Mouse (Mus musculus) urinary bladder, postnatal 25 days (tissue): ENCODE data around the gene Pfdn6.
A peak's percentile ranks its signal among the peaks of the same experiment; 100 is the strongest.
"Not testable (repeated sequence)": the region's sequence is repeated elsewhere in the genome, so short reads cannot be mapped to it uniquely, and the experiment has no call there.

Experiments used
- DNase-seq: peaks from one replicate; pipeline ENCODE4 v3.0.0; 2022; ENCODE audit warnings: low spot score

Gene Pfdn6

DNA sequence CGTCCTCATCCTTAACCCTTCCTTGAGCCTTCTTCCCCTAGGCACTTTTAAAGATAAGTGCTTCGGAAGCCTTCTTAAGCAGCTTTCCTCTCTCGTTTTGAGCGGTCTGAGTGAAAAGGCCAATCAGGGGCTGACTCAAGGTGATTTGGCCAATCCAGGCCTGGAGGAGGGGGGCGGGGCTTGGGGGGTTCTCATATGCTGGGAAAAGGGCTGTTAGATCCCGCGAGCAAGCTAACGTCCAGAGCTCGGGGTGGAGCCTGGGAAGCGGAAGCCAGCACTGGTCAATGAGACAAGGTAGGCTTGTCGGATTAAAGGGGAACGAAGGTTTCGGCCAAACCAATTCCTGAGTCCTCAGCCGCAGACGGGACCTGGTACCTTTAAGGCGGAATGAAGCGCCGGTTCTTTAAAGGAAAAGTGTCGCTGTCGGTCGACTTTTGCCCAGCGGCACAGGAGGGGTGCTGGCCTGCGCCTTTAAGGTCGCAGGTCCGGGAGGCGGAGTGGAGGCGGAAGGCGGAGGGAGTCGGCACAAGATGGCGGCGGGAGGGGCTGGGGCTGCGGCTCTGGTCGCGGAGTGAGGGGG is 24.4 kb downstream of the Pfdn6 start, which contains the start of the genes Tapbp and Zbtb22:
Gene Tapbp (plus strand): TSS at position 229 of the 580 bp plus-strand sequence.
Gene Zbtb22 (plus strand): TSS at position 234 of the 580 bp plus-strand sequence.
- peak; percentile 87 for DNase-seq

DNA sequence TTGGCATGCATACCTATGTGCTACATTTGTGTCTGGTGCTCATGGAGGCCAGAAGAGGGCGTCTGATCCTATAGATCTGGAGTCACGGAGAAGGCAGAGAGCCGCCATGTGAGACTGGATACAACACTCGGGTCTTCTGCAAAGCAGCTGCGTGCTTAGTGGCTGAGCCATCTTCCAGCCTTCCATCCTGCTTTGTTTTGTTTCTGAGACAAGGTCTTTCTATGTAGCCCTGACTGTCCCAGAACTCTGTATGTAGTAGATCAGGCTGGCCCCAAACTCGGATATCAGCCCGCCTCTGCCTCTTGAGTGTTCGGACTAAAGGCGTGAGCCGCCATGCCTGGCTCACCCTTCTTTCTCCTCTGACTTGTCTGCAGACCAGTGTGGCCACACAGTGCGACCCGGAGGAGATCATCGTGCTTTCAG is 25.2 kb downstream of the Pfdn6 start:
- DNase-seq, result no peak

DNA sequence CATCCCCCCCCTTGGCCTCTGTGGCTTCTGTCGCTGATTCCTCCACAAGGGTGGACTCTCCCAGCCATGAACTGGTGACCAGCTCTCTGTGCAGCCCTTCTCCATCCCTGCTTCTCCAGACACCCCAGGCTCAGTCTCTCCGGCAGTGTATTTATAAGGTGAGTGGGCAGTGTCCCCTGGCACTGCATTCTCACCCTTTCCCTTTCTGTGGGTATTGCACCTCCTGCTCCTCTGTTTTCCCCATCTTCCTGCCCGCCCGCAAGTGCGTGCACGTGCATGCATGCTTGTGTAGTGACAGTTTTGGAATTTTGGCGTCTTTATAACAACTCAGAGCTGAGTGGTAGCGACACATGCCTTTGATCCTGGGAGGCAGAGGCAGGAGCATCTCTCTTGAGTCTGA is 26.2 kb downstream of the Pfdn6 start:
- DNase-seq, result no peak

GRCm38 (mm10) chr17:33913264-33913663 is 26.9 kb downstream of the Pfdn6 start:
- DNase-seq, result no peak

GRCm38 (mm10) chr17:33911813-33912414 is 28.2 kb downstream of the Pfdn6 start:
- no peak for DNase-seq

GRCm38 (mm10) chr17:33911052-33911812 is 28.9 kb downstream of the Pfdn6 start:
- DNase-seq, result no peak

DNA sequence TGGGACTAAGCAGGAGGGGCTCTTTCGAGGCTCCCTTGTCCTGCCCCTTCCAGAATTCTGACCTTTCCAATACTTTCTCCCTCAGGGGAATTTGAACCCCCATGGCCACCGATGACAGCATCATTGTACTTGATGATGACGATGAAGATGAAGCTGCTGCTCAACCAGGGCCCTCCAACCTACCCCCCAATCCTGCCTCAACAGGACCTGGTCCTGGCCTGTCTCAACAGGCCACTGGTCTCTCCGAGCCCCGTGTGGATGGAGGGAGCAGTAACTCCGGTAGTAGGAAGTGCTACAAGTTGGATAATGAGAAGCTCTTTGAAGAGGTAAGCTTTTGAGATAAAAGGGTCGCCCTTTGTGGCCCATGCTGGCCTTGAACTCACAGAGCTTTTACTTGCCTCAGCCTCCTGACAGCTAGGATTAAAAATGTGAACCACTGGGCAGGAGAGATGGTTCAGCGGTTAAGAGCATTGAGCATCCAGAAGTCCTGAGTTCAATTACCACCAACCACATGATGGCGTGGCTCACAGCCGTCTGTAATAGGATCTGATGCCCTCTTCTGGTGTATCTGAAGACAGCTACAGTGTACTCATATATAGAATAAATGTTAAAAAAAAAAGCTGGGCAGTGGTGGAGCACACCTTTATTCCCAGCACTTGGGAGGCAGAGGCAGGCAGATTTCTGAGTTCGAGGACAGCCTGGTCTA is 29.6 kb downstream of the Pfdn6 start:
- no peak for DNase-seq

- no peak for DNase-seq
These were observed 30.3 kb downstream of the Pfdn6 start for GRCm38 (mm10) chr17:33909869-33910250.

- DNase-seq, result peak; percentile 98
These were observed 30.9 kb downstream of the Pfdn6 start, which contains the start of gene Daxx for GRCm38 (mm10) chr17:33909077-33909868. Daxx (plus strand) TSS chr17:33909414.

GRCm38 (mm10) chr17:33908331-33909076 is 31.6 kb downstream of the Pfdn6 start:
- peak; percentile 45 for DNase-seq

DNA sequence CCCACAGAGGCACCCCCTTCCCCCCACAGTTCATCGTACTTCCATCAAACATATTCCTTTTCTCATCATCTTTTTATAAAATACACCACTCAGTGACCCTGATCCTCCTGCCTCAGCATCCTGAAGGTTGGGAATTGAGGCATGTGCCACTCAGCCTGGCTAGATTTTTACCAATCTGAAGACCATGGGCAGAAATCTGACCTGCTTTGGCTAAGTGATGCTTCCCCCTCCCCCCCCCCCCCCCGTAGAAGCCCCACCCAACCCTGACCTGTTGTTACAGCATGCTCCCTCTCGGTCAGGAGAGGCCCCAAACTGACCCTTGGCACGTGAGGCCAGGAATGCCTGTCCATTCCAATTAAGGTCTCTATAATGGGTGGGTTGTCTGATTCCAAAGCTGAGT is 35.3 kb downstream of the Pfdn6 start, which contains the start of gene Platr17:
Gene Platr17 (plus strand): TSS at position 301 of the 400 bp plus-strand sequence.
- not testable (repeated sequence) for DNase-seq

GRCm38 (mm10) chr17:33903911-33904651 is 36.1 kb downstream of the Pfdn6 start:
- DNase-seq, result not testable (repeated sequence)

DNA sequence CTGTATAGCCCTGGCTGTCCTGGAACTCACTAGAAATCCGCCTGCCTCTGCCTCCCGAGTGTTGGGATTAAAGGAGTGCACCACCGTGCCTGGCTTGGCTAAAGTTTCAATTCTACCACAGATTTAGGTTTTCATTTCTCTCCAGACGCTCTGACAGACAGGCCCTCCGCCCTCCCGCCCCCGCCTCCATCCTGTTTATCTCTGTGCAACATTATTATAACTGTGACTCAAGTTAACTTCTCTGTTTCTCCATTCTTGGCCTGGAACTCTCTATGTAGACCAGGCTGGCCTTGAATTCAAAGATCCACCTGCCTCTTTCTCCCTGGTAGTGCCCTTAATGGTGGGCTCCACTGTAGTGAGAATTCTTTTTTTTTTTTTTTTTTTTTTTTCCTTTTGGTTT is 37.7 kb downstream of the Pfdn6 start:
- no peak for DNase-seq

DNA sequence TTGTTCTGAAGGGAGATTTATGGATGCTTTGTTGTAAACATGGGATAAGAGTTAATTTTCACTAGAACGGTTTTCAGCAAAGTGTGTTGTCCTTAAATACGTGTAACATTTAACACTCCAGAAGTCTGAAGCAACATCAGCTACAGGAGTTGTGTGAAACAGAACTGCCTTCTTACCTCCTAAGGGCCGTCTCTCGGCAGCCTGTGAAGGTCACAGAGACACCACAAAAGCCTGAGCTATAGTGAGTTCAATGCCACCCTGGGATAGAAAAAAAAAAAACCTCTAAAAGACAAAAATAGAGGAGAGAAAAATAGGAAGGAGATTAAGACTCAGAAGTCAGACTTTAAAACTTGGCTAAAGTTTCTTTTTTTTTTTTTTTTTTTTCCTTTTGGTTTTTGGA is 38.1 kb downstream of the Pfdn6 start:
- no peak for DNase-seq

GRCm38 (mm10) chr17:33901653-33902052 is 38.5 kb downstream of the Pfdn6 start:
- no peak for DNase-seq

- DNase-seq, result no peak
These were observed 39.2 kb downstream of the Pfdn6 start for GRCm38 (mm10) chr17:33900989-33901314.

GRCm38 (mm10) chr17:33900281-33900988 is 39.7 kb downstream of the Pfdn6 start:
- DNase-seq, result no peak

DNA sequence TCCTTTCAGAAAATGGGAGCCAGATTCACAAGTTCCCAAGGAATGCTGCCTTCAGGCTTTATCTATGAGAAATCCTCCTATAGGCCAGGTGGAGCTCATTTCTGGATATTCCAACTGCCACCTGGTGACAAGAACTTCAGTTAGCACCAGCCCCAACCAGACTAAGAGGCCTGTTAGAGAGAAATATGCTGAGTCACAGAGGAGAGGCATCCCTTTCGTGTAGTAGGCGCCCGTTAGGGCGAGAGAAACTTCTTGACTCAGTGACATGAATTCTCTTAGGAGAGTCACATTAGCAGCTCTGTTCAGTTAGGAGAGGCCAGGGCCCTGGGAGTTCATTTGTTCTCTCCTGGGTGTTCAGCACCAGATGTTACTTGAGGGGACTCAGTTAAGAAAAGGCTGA is 40.5 kb downstream of the Pfdn6 start:
- no peak for DNase-seq

DNA sequence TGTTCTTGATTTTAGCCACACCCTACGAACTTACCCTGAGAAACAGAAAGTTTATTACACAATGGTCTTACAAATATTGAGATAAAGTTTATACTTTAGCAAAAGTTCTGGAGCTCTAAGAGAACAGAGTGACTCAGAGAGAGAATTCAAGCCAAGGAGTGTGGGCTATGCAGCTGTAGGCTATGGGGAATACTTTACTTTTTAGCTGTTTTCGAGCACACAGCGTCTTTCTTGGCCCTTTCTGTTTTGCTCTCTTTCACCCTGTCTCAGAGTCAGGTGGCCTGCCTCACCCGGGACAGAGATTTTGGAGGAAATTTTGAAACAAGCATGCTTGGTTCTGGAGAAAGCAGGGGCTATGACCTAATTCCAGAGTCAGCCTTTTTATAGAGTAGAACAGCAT is 42.0 kb downstream of the Pfdn6 start:
- DNase-seq, result not testable (repeated sequence)
